Mouse (Mus musculus) monocyte, adult 59 days (primary cell): ENCODE measurements around the gene Vmn1r158. TPM values are rescaled to one million over a fixed set of nuclear protein-coding genes. Genes with fewer than 3 reads are reported as not detected.

ENCODE experiments used
- total RNA-seq, 2 experiments: library from RNA; stranded (reverse); gene quantifications; one replicate each; pipeline ENCODE4 v1.2.4; 2023

Gene Vmn1r158
- total RNA-seq = not detected

DNA sequence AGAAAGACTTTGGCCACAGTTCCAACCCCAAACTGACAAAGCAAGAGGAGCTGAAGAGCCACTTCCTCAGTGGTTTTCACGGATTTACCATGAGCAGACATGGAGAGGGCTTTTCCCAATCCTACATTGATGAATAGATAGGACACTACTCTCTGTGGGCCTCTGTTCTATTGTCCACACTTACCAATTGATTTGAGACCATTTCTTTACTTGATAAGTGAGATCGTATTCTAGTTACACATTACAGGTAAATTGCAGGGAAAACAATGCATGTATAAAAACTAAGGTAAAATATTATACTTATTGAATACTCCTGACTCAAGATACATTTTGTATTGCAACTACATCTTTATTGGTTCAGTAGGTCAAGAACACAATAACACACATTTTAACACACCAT, at the start of gene Vmn1r158:
Gene Vmn1r158 (minus strand): TSS at position 101 of the 400 bp plus-strand sequence.

DNA sequence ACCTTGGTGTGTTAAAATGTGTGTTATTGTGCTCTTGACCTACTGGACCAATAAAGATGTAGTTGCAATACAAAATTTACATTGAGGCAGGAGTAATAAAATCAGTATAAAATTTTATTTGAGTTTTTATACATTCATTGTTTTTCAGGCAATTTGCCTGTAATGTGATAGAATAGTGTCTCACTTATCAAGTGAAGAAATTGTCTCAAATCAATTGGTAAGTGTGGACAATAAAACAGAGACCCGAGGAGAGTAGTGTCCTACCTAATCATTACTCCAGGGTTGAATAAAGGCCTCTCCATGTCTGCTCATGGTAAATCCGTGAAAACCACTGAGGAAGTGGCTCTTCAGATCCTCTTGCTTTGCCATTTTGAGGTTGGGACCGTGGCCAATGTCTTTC, 29.2 kb downstream of the Vmn1r158 start, which contains the start of gene Vmn1r157:
Gene Vmn1r157 (plus strand): TSS at position 301 of the 400 bp plus-strand sequence.

Other genes starting within 250 kb of the Vmn1r158 start
- not detected for gene Gm4201, start 225.4 kb downstream of the Vmn1r158 start, total RNA-seq
- gene Gm4565, start 202.7 kb downstream of the Vmn1r158 start, total RNA-seq = not detected
- gene Vmn1r155, start 132.8 kb downstream of the Vmn1r158 start, total RNA-seq = not detected
- not detected for gene Gm8693, start 98.5 kb downstream of the Vmn1r158 start, total RNA-seq
- gene Gm4567, start 71.1 kb downstream of the Vmn1r158 start, total RNA-seq = not detected
- not detected for gene Vmn1r157, start 29.1 kb downstream of the Vmn1r158 start, total RNA-seq
- gene Vmn1r159, start 52.8 kb upstream of the Vmn1r158 start, total RNA-seq = not detected
- not detected for gene Vmn1r160, start 80.4 kb upstream of the Vmn1r158 start, total RNA-seq
- gene Gm4214, start 193.9 kb upstream of the Vmn1r158 start, total RNA-seq = not detected
- gene Gm4216, start 229.1 kb upstream of the Vmn1r158 start, total RNA-seq = not detected